Mouse (Mus musculus) CH12.LX (cell line): Measurements from ENCODE around the gene Plekha7. TPM values are rescaled to one million over a fixed set of nuclear protein-coding genes. Genes with fewer than 3 reads are reported as not detected.
A peak's percentile ranks its signal among the peaks of the same experiment; 100 is the strongest.

ENCODE experiments used
- DNase-seq: peaks from one replicate; pipeline ENCODE4 v3.0.0-alpha.2; 2013; ENCODE audit errors: extremely low read depth
- H3K27ac ChIP-seq: 2 replicates; pipeline ENCODE4 v1.5.1; 2012; ENCODE audit warnings: low read depth, mild to moderate bottlenecking, control low read depth, moderate library complexity; ENCODE audit not compliant: insufficient read depth
- H3K27me3 ChIP-seq: replicated peaks from 2 replicates; pipeline ENCODE3; 2012; ENCODE audit warnings: inconsistent platforms
- H3K36me3 ChIP-seq, 2 experiments: replicated peaks in 1 of 2; 2 replicates each; pipeline versions ENCODE3 to v1.6.1; 2012; ENCODE audit warnings: inconsistent platforms in 1 of 2, low read length in 1 of 2, mild to moderate bottlenecking in 1 of 2, mixed read lengths in 1 of 2, moderate library complexity in 1 of 2; ENCODE audit not compliant: control insufficient read depth in 1 of 2, insufficient read depth in 1 of 2
- H3K4me1 ChIP-seq, 2 experiments: 2 replicates each; pipeline ENCODE4 v1.6.1; 2012; ENCODE audit warnings: inconsistent platforms in 1 of 2, moderate library complexity in 1 of 2; ENCODE audit not compliant: insufficient read depth in 2 of 2, control insufficient read depth in 1 of 2
- H3K4me2 ChIP-seq: 2 replicates; pipeline ENCODE4 v1.6.1; 2012; ENCODE audit warnings: low read depth, mild to moderate bottlenecking, control low read depth; ENCODE audit not compliant: poor library complexity, insufficient read depth, severe bottlenecking
- H3K4me3 ChIP-seq, 3 experiments: fragments of 150-350 bp in 1 of 3; sonication (generic) in 1 of 3; replicated peaks in 1 of 3; 2 replicates each; pipeline versions ENCODE3 to v1.5.1; 2011 to 2012; ENCODE audit warnings: low read depth in 2 of 3, low read length in 2 of 3, mild to moderate bottlenecking in 2 of 3, moderate library complexity in 2 of 3, control low read depth in 1 of 3, improper control_type of control experiment in 1 of 3, inconsistent platforms in 1 of 3, mixed read lengths in 1 of 3; ENCODE audit not compliant: poor library complexity in 1 of 3
- H3K79me2 ChIP-seq: replicated peaks from 2 replicates; pipeline ENCODE4 v1.6.1; 2012; ENCODE audit warnings: mild to moderate bottlenecking, moderate library complexity; ENCODE audit not compliant: control insufficient read depth, poor library complexity, insufficient read depth, severe bottlenecking; ENCODE audit errors: extremely low read depth
- H3K9ac ChIP-seq: 2 replicates; pipeline ENCODE4 v1.6.1; 2012; ENCODE audit warnings: low read depth, mild to moderate bottlenecking, control low read depth, moderate library complexity; ENCODE audit not compliant: insufficient read depth
- H3K9me3 ChIP-seq: replicated peaks from 2 replicates; pipeline ENCODE3; 2012; ENCODE audit warnings: low read length, inconsistent platforms, mixed read lengths
- CTCF ChIP-seq, 2 experiments: IDR thresholded peaks in 1 of 2; conservative IDR thresholded peaks in 1 of 2; 2 replicates each; pipeline ENCODE4 v1.5.1; 2011 to 2012; ENCODE audit warnings: low read depth in 2 of 2, low read length in 2 of 2, improper control_type of control experiment in 1 of 2, inconsistent platforms in 1 of 2, mild to moderate bottlenecking in 1 of 2, moderate library complexity in 1 of 2
- EP300 ChIP-seq: IDR thresholded peaks from 2 replicates; pipeline ENCODE4 v1.6.1; 2011; ENCODE audit warnings: low read length, improper control_type of control experiment
- ETS1 ChIP-seq: conservative IDR thresholded peaks from 2 replicates; pipeline ENCODE4 v1.6.1; 2012; ENCODE audit warnings: low read depth, mild to moderate bottlenecking, inconsistent platforms, low read length, improper control_type of control experiment, moderate library complexity
- HCFC1 ChIP-seq: IDR thresholded peaks from 2 replicates; pipeline ENCODE4 v1.6.1; 2012; ENCODE audit warnings: low read depth, mild to moderate bottlenecking, inconsistent platforms, low read length, improper control_type of control experiment
- MAZ ChIP-seq: IDR thresholded peaks from 2 replicates; pipeline ENCODE4 v1.6.1; 2012; ENCODE audit warnings: low read depth, mild to moderate bottlenecking, inconsistent platforms, low read length, improper control_type of control experiment, moderate library complexity
- POLR2A ChIP-seq: IDR thresholded peaks from 2 replicates; pipeline ENCODE4 v1.6.1; 2011; ENCODE audit warnings: low read depth, mild to moderate bottlenecking, improper control_type of control experiment, low read length
- SIN3A ChIP-seq: IDR thresholded peaks from 2 replicates; pipeline ENCODE4 v1.6.1; 2012; ENCODE audit warnings: low read length, improper control_type of control experiment, inconsistent platforms
- SMC3 ChIP-seq: IDR thresholded peaks from 2 replicates; pipeline ENCODE4 v1.6.1; 2011; ENCODE audit warnings: low read depth, low read length, improper control_type of control experiment
- TBP ChIP-seq: conservative IDR thresholded peaks from 2 replicates; pipeline ENCODE4 v1.6.1; 2011; ENCODE audit warnings: low read depth, low read length, improper control_type of control experiment
- TCF12 ChIP-seq: IDR thresholded peaks from 2 replicates; pipeline ENCODE4 v1.6.1; 2014; ENCODE audit warnings: low read depth, mild to moderate bottlenecking, inconsistent platforms, low read length, improper control_type of control experiment
- USF2 ChIP-seq: conservative IDR thresholded peaks from 2 replicates; pipeline ENCODE4 v1.6.1; 2011; ENCODE audit warnings: low read depth, low read length, improper control_type of control experiment
- ZKSCAN1 ChIP-seq: IDR thresholded peaks from 2 replicates; pipeline ENCODE4 v1.6.1; 2012; ENCODE audit warnings: low read depth, inconsistent platforms, low read length, improper control_type of control experiment, borderline replicate concordance
- ZMIZ1 ChIP-seq: IDR thresholded peaks from 2 replicates; pipeline ENCODE4 v1.6.1; 2012; ENCODE audit warnings: low read depth, mild to moderate bottlenecking, inconsistent platforms, low read length, improper control_type of control experiment
- ZNF384 ChIP-seq: IDR thresholded peaks from 2 replicates; pipeline ENCODE4 v1.6.1; 2012; ENCODE audit warnings: low read depth, low read length, improper control_type of control experiment, inconsistent platforms
- dilution Hi-C: fragments of 300-500 bp; cut with MboI; formaldehyde crosslinking; loops from 2 replicates; pipeline ENCODE4 v1.14.3; 2020; ENCODE audit warnings: low sequenced_read_pairs; ENCODE audit not compliant: extremely low pct_unique_long_range_greater_than_20kb, extremely low pct_ligation_motif_present
- in situ Hi-C: fragments of 300-500 bp; cut with MboI; formaldehyde crosslinking; loops from 3 replicates; pipeline ENCODE4 v1.14.3; 2019; ENCODE audit warnings: low sequenced_read_pairs, low pct_ligation_motif_present, low pct_unique_long_range_greater_than_20kb, mixed read lengths
- polyA plus RNA-seq: library from polyadenylated mRNA; unstranded; fragments of >175 nt; gene quantifications from 2 replicates; pipeline ENCODE4 v1.2.1, GENCODE M21; 2012; ENCODE audit warnings: low read depth; ENCODE audit not compliant: insufficient read length
- total RNA-seq, 2 experiments: library from RNA; depleted of rRNA; stranded (reverse); fragments of 300-350 nt in 1 of 2; fragments of >200 nt in 1 of 2; gene quantifications; 2 replicates each; pipeline ENCODE4 v1.2.3; 2012 to 2014

Plekha7 gene
- total and polyA plus RNA-seq, 3 experiments = 0.59 to 1.5 (median 1.0) TPM

DNA sequence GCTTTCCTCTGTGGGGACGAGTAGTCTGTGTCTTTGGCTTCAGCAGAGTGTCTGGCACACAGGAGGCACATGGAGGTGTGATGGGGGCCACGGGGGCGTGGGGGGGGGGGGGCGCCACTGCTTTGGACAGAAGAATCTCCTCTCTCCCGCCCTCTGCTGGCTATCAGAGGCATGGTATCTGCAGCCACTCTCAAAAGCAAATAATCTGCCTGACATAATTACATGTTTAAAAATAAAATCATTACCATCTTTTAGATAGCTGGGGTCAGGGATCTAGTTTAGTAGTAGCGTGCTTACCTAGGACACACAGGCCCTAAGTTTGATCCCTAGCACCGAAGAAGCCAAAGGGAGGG, 60.8 kb downstream of the Plekha7 start:
- peaks cover 6% of the 10 kb centered on the region for H3K27me3 ChIP-seq
- TF ChIP-seq SMC3 (peak; percentile 24; the same call in 1 of the 2 replicates), ZNF384 (no peak), POLR2A (no peak), ZMIZ1 (no peak), TBP (no peak), HCFC1 (no peak), SIN3A (no peak), USF2 (no peak), EP300 (no peak), ZKSCAN1 (no peak), CTCF (conservative IDR thresholded peaks at IDR 0.05 in 1 of 2, IDR thresholded peaks at IDR 0.05 in 1 of 2; ENCODE audit: low read depth in 2 of 2, low read length in 2 of 2) (peak; percentile 1 to 54; a peak in 2 of 4 replicates), MAZ (0 out of 2 replicates have a peak, but pooled peaks have one; percentile 36), TCF12 (no peak)
- TF ChIP-seq, all 38 proteins: peak for 3
- in situ Hi-C loops (loop anchor here (10.0 kb wide), 1 partner anchor 357 kb away; no protein-coding TSS in a partner anchor), dilution Hi-C loops (no loop called here)
- no peaks in the 10 kb centered on the region for H3K9me3 ChIP-seq
- H3K79me2 ChIP-seq = no peaks in the 10 kb centered on the region
- H3K36me3 ChIP-seq = no peaks in the 10 kb centered on the region
- peak overlapping the region; percentile 51 for H3K4me2 ChIP-seq
- H3K4me1 ChIP-seq = peaks cover 0 to 21% of the 10 kb centered on the region in 2 experiments; a peak in 3 of 4 replicates
- no peak overlapping the region for H3K27ac ChIP-seq
- DNase-seq = peak; percentile 20
- H3K4me3 ChIP-seq = no peak overlapping the region
- H3K9ac ChIP-seq = no peak overlapping the region

- Histone ChIP-seq H3K36me3 (no peaks in the 10 kb centered on the region), H3K4me3 (no peak overlapping the region), H3K4me2 (peak overlapping the region; percentile 51), H3K27me3 (peaks cover 6% of the 10 kb centered on the region), H3K4me1 (peaks cover 0 to 21% of the 10 kb centered on the region in 2 experiments; a peak in 3 of 4 replicates), H3K9me3 (no peaks in the 10 kb centered on the region), H3K9ac (no peak overlapping the region)
- DNase-seq = no peak
- no peak for TF ChIP-seq ETS1
- no peak for TF ChIP-seq ZMIZ1
- no peak for TF ChIP-seq TBP
- TF ChIP-seq, all 38 proteins: peak for 0
- H3K27ac ChIP-seq = no peak overlapping the region
- H3K79me2 ChIP-seq = no peaks in the 10 kb centered on the region
- dilution Hi-C loops = no loop called here
- in situ Hi-C loops = loop anchor here (10.0 kb wide), 1 partner anchor 358 kb away; no protein-coding TSS in a partner anchor
Measured at GRCm38 (mm10) chr7:116246696-116247376, 61.3 kb downstream of the Plekha7 start.
